Mouse (Mus musculus) hindbrain, embryonic 13.5 days (tissue): ENCODE data around the gene Gm45062. TPM values are rescaled to one million over a fixed set of nuclear protein-coding genes. Genes with fewer than 3 reads are reported as not detected.

Experiments used
- ATAC-seq: fragments of 200-750 bp; cut with Nextera tagmentation; 2 replicates; pipeline ENCODE4 v1.8.0; 2017; ENCODE audit warnings: moderate TSS enrichment; ENCODE audit not compliant: low FRiP score
- H3K27ac ChIP-seq: fragments of 300-500 bp; sonication (generic); 2 replicates; pipeline ENCODE4 v1.5.1; 2015; ENCODE audit warnings: inconsistent platforms, mild to moderate bottlenecking, moderate library complexity
- H3K27me3 ChIP-seq: fragments of 300-500 bp; sonication (generic); 2 replicates; pipeline ENCODE4 v1.6.1; 2015; ENCODE audit warnings: mild to moderate bottlenecking, inconsistent platforms
- H3K36me3 ChIP-seq: fragments of 300-500 bp; sonication (generic); 2 replicates; pipeline ENCODE4 v1.6.1; 2015; ENCODE audit warnings: mild to moderate bottlenecking, inconsistent platforms
- H3K4me1 ChIP-seq: fragments of 300-500 bp; sonication (generic); replicated peaks from 2 replicates; pipeline ENCODE4 v1.6.1; 2015; ENCODE audit warnings: inconsistent platforms
- H3K4me2 ChIP-seq: fragments of 300-500 bp; sonication (generic); 2 replicates; pipeline ENCODE4 v1.6.1; 2015; ENCODE audit warnings: inconsistent platforms, mild to moderate bottlenecking, moderate library complexity
- H3K4me3 ChIP-seq: fragments of 300-500 bp; sonication (generic); 2 replicates; pipeline ENCODE4 v1.5.1; 2015; ENCODE audit warnings: mild to moderate bottlenecking, inconsistent platforms
- H3K9ac ChIP-seq: fragments of 300-500 bp; sonication (generic); 2 replicates; pipeline ENCODE4 v1.6.1; 2015; ENCODE audit warnings: mild to moderate bottlenecking, inconsistent platforms
- H3K9me3 ChIP-seq: fragments of 300-500 bp; sonication (generic); 2 replicates; pipeline ENCODE4 v1.6.1; 2016; ENCODE audit warnings: inconsistent platforms
- WGBS: fragments of 180-500 bp; shearing (Covaris S2); methylation state at CpG from one replicate; pipeline ENCODE4 v1.1.7; 2015; 5-methylcytosine and 5-hydroxymethylcytosine counted together
- polyA plus RNA-seq: library from polyadenylated mRNA; unstranded; fragments of >200 nt; fragmentation: Nextera tagmentation; extraction: Ambion mirVana; gene quantifications from 2 replicates; pipeline ENCODE4 v1.2.1, GENCODE M21; 2015

Gene Gm45062
- polyA plus RNA-seq, 1 experiment from 2014 or later: 15.0 TPM

DNA sequence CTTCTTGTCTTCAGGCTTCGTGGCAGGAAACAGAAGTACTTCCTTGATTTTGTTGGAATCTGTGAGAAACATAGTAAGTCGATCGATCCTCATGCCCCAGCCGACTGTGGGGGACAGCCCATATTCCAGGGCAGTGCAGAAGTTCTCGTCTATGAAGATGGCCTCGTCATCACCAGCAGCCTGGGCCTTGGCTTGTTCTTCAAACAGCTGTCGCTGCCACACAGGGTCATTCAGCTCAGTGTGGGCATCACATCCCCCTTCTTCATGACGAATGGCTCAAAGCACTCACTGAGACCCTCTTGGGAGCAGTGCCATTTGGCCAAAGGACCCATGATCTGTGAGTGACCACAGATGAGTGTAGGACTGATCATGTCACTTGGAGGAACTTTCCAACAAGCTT lies 118.4 kb downstream of the Gm45062 start:
- no peak overlapping the region for H3K4me2 ChIP-seq
- H3K27me3 ChIP-seq: no peaks in the 10 kb centered on the region
- H3K9ac ChIP-seq: no peak overlapping the region
- no peak overlapping the region for H3K27ac ChIP-seq
- peaks cover 11% of the 10 kb centered on the region for H3K36me3 ChIP-seq
- 94% methylated on average over 8 of the region's 8 CpGs for WGBS
- H3K9me3 ChIP-seq: no peaks in the 10 kb centered on the region
- H3K4me3 ChIP-seq: no peak overlapping the region
- H3K4me1 ChIP-seq: no peaks in the 10 kb centered on the region
- no peak for ATAC-seq

DNA sequence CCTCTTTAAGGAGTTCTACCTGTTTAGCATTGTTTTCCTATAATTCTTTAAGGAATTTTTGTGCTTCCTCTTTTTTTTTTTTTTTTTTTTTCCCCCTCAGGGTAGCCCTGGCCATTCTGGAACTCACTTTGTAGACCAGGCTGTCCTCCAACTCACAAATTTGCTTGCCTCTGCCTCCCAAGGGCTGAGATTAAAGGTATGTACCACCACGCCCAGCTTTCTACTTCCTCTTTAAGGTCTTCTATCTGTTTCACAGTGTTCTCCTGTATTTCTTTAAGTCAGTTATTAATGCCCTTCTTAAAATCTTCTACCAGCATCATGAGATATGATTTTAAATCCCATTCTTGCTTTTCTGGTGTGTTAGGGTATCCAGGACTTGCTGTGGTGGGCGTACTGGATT lies 130.1 kb downstream of the Gm45062 start:
- 98% methylated on average over 2 of the region's 2 CpGs for WGBS
- no peak overlapping the region for H3K4me2 ChIP-seq
- no peak overlapping the region for H3K4me3 ChIP-seq
- no peak overlapping the region for H3K27ac ChIP-seq
- H3K9ac ChIP-seq: no peak overlapping the region
- ATAC-seq: no peak
- no peaks in the 10 kb centered on the region for H3K4me1 ChIP-seq
- H3K27me3 ChIP-seq: no peaks in the 10 kb centered on the region
- no peaks in the 10 kb centered on the region for H3K9me3 ChIP-seq
- H3K36me3 ChIP-seq: no peaks in the 10 kb centered on the region

DNA sequence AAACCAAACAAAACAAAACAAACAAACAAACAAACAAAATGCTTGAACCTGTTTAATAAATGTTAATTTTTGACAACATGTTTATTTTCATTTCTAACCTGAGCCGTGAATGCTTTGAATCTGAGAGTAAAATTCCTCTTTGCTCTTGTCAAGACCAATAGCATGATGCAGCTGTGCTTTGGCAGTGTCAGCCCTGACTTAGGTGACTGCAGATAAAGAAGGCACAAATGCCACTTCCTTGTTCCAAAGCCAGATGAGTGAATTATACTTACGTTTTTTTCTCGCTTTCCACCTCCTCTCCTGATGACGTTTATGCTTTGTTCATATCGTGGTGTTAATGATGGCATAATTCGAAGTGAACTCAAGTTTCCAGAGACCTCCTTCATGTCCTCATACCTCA lies 131.0 kb downstream of the Gm45062 start:
- Histone ChIP-seq H3K27me3 (no peaks in the 10 kb centered on the region), H3K4me3 (no peak overlapping the region), H3K9me3 (no peaks in the 10 kb centered on the region), H3K36me3 (no peaks in the 10 kb centered on the region), H3K9ac (no peak overlapping the region), H3K4me1 (peaks cover 6% of the 10 kb centered on the region; the same call in 1 of the 2 replicates), H3K27ac (no peak overlapping the region), H3K4me2 (no peak overlapping the region)
- no peak for ATAC-seq
- 96% methylated on average over 6 of the region's 6 CpGs for WGBS

DNA sequence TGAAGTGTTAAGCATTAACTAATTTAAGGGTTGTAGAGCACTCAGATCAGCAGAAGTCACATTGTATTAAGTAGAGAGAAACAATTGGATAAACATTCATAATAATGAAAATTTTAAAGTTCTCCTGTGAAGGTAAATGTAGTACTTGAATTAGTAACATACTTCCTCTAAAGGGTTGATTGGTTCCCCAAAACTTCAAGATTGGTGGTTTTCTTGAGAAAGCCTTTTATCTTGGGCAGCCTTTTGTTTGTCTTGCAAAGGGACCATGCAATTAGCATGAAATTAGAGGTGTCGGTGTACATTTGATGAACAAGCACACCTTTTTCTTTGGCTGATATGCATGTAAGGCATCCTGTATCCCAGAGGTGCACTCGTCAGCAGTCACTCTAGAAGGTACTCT lies 131.7 kb downstream of the Gm45062 start:
- Histone ChIP-seq H3K27ac (no peak overlapping the region), H3K4me3 (no peak overlapping the region), H3K4me1 (peaks cover 6% of the 10 kb centered on the region; the same call in 1 of the 2 replicates), H3K9me3 (no peaks in the 10 kb centered on the region), H3K27me3 (no peaks in the 10 kb centered on the region), H3K9ac (no peak overlapping the region), H3K4me2 (no peak overlapping the region), H3K36me3 (no peaks in the 10 kb centered on the region)
- ATAC-seq: no peak
- 80% methylated on average over 2 of the region's 2 CpGs for WGBS

DNA sequence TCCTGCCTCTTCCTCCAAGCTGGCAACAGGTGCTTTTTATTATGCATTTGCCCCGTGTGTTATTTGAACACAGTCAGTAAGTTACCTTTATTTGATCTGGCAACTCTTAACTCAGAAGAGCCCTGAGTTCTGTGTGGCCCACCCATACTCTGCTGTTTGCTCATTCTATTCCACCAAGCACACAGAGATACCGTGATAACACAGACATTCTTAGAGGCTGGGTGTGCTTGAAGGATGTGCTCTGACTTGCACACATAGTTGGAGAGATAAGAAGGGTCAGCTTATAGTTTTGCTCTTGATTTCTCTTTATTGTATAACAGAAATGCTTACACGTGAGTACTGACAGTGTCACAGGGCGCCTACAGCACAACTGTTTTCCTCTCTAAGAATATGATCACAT lies 133.8 kb downstream of the Gm45062 start:
- 88% methylated on average over 4 of the region's 4 CpGs for WGBS
- H3K4me2 ChIP-seq: no peak overlapping the region
- ATAC-seq: no peak

DNA sequence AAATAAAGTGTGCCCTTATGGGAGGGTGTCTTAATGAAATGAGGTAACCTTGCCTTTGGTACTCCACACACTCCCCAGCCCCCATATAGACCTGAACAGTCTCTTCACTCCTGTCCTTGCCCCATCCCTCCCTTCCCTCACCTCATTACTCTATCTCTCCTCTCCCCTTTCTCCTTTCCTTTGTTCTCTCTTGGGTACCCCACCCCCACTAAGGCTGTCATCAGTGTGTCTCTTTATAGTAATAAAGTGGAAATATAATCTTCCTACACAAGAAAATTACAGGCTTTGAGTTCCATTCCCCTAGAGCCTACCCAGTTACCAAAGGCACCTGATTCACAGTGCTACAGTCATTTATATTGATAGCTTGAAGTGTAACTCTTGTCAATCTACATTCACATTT lies 134.8 kb downstream of the Gm45062 start:
- no peak overlapping the region for H3K4me2 ChIP-seq
- no peak overlapping the region for H3K9ac ChIP-seq
- H3K4me1 ChIP-seq: peaks cover 6% of the 10 kb centered on the region; the same call in 1 of the 2 replicates
- no peaks in the 10 kb centered on the region for H3K27me3 ChIP-seq
- no peaks in the 10 kb centered on the region for H3K9me3 ChIP-seq
- no peaks in the 10 kb centered on the region for H3K36me3 ChIP-seq
- ATAC-seq: no peak
- no peak overlapping the region for H3K4me3 ChIP-seq
- H3K27ac ChIP-seq: no peak overlapping the region

More for the DNA sequence above, 133.8 kb downstream of the Gm45062 start:
- Histone ChIP-seq H3K9ac (no peak overlapping the region), H3K4me1 (peaks cover 6% of the 10 kb centered on the region; the same call in 1 of the 2 replicates), H3K9me3 (no peaks in the 10 kb centered on the region), H3K36me3 (no peaks in the 10 kb centered on the region), H3K4me3 (no peak overlapping the region), H3K27ac (no peak overlapping the region), H3K27me3 (no peaks in the 10 kb centered on the region)

DNA sequence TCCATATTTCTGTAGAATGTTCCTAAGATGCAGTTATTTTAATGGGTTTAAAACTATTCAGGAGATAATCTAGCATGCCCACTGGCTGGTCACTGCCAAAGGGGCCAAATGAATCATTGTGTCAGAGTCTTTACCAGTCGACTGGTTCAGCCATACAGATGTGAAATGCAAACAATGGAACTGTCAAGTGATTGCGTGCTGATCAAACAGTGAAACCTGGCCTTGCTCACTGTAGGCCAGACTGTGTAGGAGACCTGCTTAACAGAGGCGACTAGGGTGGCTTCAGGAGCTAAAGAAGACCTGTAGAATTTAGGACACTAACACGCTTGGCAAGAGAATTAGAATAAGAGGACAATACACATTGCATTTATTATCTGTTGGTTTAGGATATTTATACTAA lies 135.8 kb downstream of the Gm45062 start:
- peak overlapping the region; percentile 18; the same call in 1 of the 2 replicates for H3K27ac ChIP-seq
- H3K9ac ChIP-seq: no peak overlapping the region
- no peak for ATAC-seq
- no peaks in the 10 kb centered on the region for H3K27me3 ChIP-seq
- H3K4me2 ChIP-seq: no peak overlapping the region
- H3K36me3 ChIP-seq: no peaks in the 10 kb centered on the region
- peaks cover 6% of the 10 kb centered on the region; the same call in 1 of the 2 replicates for H3K4me1 ChIP-seq
- WGBS: 23% methylated on average over 4 of the region's 4 CpGs
- H3K4me3 ChIP-seq: no peak overlapping the region
- no peaks in the 10 kb centered on the region for H3K9me3 ChIP-seq

DNA sequence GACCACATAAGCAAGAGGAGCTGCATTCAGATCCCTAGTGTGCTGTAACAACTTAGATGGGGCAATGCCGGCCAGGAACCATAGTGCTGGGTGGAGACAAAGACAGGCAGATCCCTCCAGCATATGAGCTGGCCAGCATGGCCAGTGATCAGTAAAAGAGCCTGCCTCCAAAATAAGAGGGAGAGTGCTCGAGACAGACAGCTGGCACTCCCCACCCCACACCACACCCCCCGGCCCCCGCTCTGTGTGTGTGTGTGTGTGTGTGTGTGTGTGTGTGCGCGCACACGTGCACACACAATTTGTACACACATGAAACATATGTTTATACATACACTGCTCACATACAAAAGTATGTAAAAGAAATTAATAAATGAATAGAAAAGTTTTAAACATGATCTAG lies 138.0 kb downstream of the Gm45062 start:
- Histone ChIP-seq H3K4me2 (no peak overlapping the region), H3K27me3 (no peaks in the 10 kb centered on the region), H3K36me3 (no peaks in the 10 kb centered on the region), H3K4me1 (peaks cover 6% of the 10 kb centered on the region; the same call in 1 of the 2 replicates), H3K9me3 (no peaks in the 10 kb centered on the region), H3K9ac (no peak overlapping the region), H3K4me3 (no peak overlapping the region), H3K27ac (no peak overlapping the region)
- 79% methylated on average over 7 of the region's 7 CpGs for WGBS
- ATAC-seq: 0 out of 2 replicates have a peak, but pooled peaks have one; percentile 12

DNA sequence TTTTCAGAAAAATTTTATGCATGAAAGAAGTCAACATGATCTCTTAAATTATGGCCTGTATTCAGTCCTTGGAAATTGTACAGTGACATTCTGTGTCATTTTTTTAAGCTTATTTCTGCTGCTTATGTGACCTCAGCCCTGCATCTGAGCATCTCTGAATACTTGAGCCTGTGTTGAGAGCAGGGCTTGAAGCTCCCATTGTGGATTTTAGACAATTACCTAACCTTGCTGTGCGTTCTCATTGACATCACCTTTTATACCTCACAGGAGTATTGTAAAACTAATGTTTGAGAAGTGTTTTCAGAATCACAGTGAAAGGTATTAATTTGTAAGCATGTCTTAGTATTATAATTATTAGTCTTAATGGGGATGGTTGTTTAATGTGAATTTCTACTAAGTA lies 140.5 kb downstream of the Gm45062 start:
- no peaks in the 10 kb centered on the region for H3K9me3 ChIP-seq
- H3K9ac ChIP-seq: no peak overlapping the region
- ATAC-seq: no peak
- no peak overlapping the region for H3K27ac ChIP-seq
- H3K4me2 ChIP-seq: no peak overlapping the region
- H3K4me1 ChIP-seq: peaks cover 3% of the 10 kb centered on the region; the same call in 1 of the 2 replicates
- no peaks in the 10 kb centered on the region for H3K27me3 ChIP-seq
- no peak overlapping the region for H3K4me3 ChIP-seq
- H3K36me3 ChIP-seq: peaks cover 5% of the 10 kb centered on the region; the same call in 1 of the 2 replicates
- WGBS: 72% methylated on average over 1 of the region's 1 CpGs

DNA sequence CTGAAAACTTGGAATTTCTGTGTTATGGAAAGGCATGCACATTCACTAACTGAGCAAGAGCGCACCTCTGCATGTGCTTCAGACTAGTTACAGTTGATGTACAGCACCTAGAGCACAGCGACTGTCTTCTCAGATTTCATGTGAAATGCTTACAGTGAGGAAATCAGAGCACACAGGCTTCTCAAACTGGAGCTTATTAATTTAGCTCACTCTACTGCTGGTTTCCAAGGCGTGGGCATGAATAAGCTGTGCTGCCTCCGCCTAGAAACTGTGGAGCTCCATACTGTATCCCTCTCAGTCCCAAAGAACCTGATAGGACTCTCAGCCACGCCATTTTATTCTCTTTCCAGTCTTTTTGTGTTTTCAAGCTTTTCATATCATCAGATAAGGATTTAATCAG lies 143.9 kb downstream of the Gm45062 start:
- Histone ChIP-seq H3K4me1 (no peaks in the 10 kb centered on the region; the same call in 1 of the 2 replicates), H3K27me3 (no peaks in the 10 kb centered on the region), H3K4me3 (no peak overlapping the region), H3K4me2 (no peak overlapping the region), H3K9ac (no peak overlapping the region), H3K36me3 (peaks cover 5% of the 10 kb centered on the region; the same call in 1 of the 2 replicates), H3K27ac (no peak overlapping the region), H3K9me3 (no peaks in the 10 kb centered on the region)
- 94% methylated on average over 5 of the region's 5 CpGs for WGBS
- no peak for ATAC-seq

DNA sequence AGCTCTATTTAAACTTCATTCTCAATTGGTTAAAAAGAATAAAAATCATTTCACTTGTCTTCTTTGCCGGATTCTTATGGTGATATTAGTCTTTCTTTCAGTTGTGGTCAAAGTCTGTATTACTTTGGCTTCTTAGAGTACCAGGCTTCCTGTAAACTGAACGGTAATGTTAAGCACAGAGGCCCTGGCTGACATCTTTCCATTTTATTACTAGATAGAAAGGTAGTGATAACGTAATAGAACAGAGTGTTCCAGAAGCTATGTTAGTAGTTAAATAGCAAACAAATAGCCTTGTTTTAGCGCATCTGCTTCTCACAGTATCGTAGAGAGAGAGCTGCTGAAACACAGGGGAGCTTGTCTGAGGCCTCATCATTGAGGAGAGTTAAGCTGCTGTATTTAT lies 146.6 kb downstream of the Gm45062 start:
- 92% methylated on average over 5 of the region's 5 CpGs for WGBS
- no peak overlapping the region for H3K4me3 ChIP-seq

DNA sequence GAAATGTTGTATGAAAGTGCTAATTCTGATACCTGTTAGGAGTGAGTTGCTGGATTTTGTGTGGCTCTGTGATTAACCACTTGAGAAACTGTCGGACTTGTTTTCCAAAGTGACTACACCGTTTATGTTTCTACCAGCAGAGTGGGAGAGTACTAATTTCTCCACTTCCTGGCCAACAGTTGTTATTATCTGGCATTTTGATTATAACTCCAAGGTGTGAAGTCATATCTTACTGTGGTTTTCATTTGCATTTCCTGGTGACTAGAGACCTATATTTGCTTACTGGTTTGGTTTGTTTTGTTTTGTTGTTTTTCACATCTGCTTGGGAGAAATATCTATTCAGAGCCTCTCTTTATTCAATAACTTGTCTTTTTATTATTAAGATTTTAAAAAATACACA lies 149.1 kb downstream of the Gm45062 start:
- no peak overlapping the region for H3K4me2 ChIP-seq
- H3K9ac ChIP-seq: no peak overlapping the region
- no peaks in the 10 kb centered on the region for H3K9me3 ChIP-seq
- H3K4me3 ChIP-seq: no peak overlapping the region
- no peaks in the 10 kb centered on the region for H3K27me3 ChIP-seq
- H3K27ac ChIP-seq: no peak overlapping the region
- no peaks in the 10 kb centered on the region for H3K36me3 ChIP-seq
- H3K4me1 ChIP-seq: peaks cover 6% of the 10 kb centered on the region; the same call in 1 of the 2 replicates
- no peak for ATAC-seq
- 92% methylated on average over 2 of the region's 2 CpGs for WGBS

More for the DNA sequence above, 146.6 kb downstream of the Gm45062 start:
- Histone ChIP-seq H3K4me1 (no peaks in the 10 kb centered on the region), H3K27me3 (no peaks in the 10 kb centered on the region), H3K9me3 (no peaks in the 10 kb centered on the region), H3K36me3 (peaks cover 5% of the 10 kb centered on the region; the same call in 1 of the 2 replicates), H3K27ac (no peak overlapping the region), H3K9ac (no peak overlapping the region), H3K4me2 (no peak overlapping the region)
- ATAC-seq: no peak

DNA sequence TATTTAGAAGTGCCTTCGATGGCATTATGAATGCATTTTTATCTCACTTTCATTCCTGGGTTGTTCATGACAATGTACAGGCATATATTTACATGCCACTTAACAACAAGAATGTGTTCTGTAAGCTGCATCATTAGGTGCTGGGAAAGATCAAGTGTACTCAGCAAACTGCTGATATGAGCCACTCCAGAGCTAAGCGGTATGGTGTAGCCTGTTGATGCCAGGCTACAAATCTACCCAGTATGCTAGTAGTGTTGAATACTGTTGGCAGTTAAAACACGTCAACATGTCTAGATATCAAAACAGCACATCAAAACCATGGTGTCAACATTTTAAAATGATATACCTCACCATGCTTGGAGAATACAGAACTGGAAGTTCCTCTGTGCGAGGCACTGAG lies 150.6 kb downstream of the Gm45062 start:
- Histone ChIP-seq H3K4me1 (peaks cover 8% of the 10 kb centered on the region; the same call in 1 of the 2 replicates), H3K9me3 (no peaks in the 10 kb centered on the region), H3K9ac (no peak overlapping the region), H3K36me3 (no peaks in the 10 kb centered on the region), H3K27me3 (no peaks in the 10 kb centered on the region), H3K4me3 (no peak overlapping the region), H3K27ac (no peak overlapping the region), H3K4me2 (no peak overlapping the region)
- WGBS: 95% methylated on average over 4 of the region's 4 CpGs
- no peak for ATAC-seq
